Mouse (Mus musculus): ENCODE results near the gene Amot.

Amot gene

GRCm38 (mm10) chrX:145504717-145505415, at the start of gene Amot:
Amot (minus strand) TSS chrX:145505181.
- DNase-seq = peak; percentile 74

DNA sequence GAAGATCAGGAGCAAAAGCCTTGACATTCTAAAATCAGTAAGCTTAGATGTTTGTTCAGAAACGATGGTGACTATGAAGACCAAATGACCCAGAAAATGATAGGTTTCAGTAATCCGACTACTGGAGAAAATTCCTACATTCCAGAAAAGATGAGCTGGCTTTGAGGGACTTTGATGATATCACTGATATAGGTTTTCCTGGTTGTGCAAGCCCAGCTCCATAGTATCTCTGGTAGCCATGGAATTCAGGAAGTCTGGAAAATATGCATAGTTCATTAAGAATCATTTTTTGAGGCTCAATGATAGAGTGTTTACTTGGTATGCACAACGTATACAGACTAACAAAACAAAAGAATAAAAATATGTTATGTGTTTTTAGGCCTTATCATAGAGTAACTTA, 40.1 kb upstream of the Amot start:
- no peak for DNase-seq

DNA sequence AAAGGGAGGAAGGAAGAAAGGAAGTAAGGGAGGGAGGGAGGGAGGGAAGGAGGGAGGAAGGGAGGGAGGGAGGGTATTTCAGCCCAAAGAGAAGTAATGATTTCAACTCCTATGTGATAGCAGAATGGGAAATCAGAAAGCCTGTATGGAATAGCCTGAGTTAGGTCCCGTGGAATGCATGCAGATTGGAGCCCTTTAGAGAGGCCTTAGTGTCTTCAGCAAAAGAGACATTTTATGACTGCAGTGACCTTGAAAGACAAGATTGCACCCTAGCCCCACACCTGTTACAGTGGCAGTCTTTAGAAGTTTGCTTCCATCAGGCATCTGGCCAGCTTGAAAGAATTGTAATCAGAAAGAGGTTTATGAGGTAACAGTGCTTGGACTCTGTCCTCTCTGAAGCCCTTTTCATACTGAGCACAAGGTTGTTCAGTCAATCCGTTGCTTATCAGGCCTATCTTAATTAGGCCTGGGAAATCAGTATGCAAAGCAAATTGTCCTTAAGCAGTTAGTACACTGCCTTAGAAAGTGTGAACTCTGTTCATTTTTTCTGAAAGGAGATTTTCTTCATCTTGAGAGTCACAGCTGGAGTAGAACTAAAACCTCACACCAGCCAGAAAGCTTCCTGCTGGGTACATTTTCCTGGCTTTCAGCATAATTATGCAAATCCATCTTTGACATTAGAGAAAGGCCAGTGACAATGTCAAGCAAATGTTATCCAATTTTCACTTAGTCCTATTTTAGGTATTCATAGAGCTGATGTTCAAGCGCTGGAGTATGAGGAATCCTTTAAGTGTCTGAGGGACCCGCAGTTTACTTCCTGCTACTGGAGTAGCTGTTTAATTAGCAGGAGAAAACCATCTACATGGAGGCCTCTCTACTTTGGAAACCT, 38.9 kb upstream of the Amot start:
- no peak for DNase-seq

DNA sequence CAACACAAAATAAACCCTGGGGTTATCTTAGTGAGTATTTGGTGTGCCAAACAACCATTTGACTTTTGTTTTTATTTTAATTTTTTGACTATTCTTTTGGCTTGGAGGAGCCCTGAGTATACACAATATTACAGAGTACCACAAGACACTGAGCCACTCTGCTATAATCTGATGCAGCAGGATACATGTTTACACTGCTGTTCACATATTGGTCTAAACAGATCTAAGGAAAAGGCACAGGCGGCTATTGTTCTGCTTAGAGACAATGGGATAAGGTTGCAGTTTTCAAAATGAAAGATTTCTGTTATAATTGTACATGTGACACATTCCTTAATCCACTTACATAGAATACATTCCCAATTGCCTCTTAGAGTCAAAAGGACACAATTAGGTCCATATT, 36.1 kb upstream of the Amot start:
- no peak for DNase-seq

DNA sequence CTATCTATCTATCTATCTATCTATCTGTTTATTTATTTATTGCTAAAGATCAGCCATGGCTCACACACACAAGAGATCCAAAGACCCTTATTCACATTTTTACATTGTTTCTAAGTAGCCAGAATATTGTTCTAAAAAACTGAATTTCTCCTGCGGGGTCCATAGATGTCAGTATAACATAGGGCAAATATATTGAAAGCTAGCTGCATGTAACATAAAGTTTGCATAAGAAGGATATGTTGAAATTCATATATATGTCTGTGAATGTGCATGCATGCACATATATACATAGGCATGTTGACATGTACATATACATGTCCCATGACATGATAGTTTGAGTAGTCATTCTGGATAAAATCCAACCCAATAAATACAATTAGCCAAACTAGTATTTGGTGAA, 35.3 kb upstream of the Amot start:
- DNase-seq = no peak

GRCm38 (mm10) chrX:145529602-145530001, 24.6 kb upstream of the Amot start:
- no peak for DNase-seq

DNA sequence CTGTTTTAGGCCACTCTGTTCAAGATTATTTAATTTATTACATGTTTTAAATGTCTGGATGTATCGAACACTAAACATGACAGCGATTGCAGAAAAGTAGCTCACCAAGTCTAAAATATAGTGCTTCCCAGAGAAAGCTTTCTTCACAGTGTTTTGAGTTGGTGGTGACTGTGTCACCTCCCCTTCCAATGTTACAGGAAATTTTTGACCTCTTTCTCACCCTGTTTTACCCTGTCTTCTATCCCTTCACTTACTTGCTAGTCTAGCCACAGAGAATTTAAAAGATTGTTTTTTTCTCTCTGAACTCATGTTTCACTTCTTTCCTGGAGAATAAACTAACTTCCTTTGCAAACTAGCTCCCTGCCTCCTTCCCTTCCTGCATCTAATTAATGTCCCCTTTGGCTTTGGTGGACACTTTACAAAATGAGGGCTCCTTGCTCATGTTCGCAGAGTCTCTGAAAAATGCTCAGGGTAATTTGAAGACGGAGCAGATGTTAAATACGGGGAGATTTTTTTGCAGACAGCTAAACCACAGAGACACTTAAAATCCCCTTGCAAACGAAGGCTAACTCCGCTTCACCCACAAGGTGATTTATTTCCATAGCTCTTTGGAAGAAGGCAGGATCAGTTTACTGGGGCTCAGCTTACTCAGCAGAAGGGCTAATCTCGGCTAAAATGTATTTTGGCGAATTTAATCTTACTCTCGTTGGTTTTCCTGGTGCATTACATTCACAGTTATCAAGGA, 11.5 kb upstream of the Amot start:
- DNase-seq = no peak

DNA sequence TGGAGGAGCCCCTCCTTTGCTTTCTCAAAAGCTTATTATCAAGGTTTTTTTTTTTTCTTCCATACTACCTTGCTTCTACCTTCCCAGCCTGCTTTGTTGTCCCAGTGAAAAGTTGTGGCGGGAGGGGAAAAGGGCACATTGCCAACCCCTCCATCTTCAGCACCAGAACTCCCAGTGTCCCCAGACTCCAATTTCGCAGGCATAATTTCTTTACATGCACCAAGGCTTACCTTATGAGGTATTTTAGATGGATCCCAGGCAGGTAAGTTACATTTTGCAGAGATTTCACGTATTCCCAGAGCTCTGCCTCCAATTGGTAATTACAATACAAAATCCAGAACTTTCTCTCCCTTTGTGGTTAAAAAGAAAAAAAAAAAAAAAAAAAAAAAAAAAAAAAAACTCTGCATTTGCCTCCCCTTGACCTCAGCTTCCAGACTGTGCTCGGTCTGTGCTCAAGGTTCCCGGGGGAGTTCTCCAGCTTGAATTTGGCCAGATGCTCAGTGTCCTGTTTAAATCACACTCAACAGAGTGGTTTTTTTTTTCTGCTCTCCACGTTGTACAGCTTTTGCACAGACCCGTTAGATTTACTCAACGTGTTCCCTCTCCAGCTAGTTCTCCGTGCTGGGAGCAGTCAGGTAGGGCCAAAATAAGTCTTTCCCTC, 10.6 kb upstream of the Amot start:
- DNase-seq = no peak

DNA sequence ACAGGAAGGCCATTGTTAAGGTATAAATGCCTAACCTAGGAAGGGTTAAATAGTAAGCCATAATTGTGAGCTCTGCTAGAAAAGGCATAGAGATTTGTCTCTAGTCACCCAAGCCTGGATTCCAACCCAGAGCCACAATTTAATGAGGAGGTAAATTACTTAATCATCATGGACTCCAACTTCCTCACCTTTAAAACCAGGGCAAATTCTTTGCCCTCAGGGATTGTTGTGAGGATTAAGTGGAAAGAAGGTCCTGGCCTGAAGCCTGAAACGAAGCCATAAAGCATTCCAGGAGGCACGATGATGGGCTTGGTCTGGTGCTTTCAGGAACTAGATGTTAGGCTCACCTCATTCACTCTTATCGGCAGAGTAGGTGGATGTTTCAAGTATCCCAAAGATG, 5.7 kb upstream of the Amot start:
- no peak for DNase-seq

DNA sequence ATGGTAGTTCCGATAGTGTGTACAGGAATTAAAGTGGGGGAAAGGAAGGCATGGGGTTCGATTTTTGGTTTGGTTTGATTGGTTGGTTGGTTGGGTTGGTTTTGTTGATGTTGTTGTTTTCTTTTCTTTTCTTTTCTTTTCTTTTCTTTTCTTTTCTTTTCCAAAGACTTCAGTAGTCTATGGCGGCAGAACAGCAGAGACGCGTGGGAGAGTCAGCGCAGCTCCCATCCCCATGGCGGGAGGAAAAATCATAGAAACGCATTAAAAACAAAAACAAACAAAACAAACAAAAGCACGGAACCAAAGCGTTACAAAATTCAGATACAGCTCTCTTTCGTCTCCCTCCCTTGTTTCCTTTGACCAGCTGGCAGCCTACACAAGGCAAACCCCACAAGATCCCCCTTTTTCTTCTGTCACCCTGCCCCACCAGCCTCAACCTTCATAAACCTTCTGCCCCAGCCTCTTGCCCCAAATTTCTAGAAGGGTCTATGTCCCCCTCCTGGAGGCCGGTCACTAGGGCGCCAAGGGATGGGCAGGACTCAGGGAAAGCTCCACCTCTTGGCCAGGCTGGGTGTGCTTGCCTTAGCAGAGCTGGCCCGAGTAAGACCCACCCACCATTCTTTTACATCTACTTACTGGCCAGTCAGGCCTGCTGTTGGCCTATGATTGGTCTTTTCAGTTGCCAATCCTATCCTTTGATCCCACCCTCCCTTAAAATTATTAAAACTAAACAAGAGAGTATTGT, 648 bp upstream of the Amot start:
- DNase-seq = peak; percentile 64

DNA sequence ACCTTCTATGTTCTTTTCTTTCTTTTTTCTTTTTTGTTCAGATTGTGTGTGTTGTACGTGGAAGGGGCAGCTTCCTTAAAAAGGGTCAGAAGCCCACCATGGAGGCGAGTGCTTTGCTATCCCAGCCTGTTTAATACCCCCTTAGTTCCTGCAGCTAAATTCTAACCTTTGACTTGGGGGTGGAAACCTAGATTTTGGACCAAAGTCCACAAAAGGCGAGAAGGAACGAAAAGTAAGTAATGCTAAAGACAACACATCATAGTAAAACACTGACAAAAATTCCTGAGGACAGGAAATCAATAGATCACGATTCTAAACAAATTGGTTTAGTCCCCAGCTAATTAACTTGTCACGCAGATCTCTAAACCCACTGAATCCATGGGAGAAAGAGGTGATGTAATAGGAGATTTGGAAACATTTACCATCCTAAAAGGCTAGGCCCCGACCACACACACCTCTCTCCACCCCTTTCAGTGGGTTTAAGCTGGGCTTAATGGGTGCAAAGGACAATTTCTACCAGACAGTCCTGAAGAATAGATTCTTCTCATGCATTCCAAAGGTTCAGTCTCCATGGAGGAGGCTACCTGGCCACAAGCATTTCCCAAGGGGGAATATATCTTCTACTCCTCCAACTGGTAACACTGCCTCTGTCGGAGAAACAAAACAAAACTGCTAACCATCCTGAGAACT, 3.2 kb downstream of the Amot start:
- no peak for DNase-seq

DNA sequence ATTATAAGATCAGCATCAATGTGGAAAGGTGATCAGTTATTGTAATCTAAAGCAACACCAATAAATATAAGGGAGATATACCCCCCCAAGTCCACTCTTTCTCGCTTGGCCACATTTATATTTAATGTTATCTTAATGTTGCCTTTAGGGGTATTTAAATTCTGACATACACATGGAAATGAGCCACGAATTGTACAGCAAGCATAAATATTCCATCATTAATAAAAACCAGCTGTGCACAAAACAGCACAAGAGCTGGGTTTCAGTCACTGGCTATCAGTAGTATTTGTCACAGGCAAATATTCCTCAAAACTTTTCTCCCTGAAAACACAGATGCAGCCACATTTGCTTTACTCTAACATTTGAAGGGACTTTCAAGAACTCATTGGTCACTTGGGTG, 5.9 kb downstream of the Amot start:
- DNase-seq = no peak

DNA sequence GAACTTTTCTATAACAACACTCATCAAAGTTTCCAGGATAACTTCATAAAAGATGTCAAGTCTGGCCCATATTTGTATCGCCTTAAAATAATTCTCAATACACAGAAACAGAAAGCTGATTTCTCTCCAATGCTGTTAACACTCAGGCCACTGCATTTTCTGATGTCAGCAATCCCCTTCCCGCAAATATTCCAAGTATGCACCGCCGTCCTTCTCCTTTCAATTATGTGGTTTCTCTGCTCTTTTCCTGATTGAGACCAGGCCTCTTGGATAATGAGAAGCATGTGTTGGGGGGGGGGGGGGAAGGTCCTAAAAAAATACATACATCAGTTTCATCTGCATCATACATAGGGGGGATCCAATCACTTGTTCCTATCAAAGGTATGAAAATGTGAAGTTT, 6.3 kb downstream of the Amot start:
- DNase-seq = no peak

GRCm38 (mm10) chrX:145497486-145497885, 7.5 kb downstream of the Amot start:
- no peak for DNase-seq

GRCm38 (mm10) chrX:145495381-145495780, 9.6 kb downstream of the Amot start:
- no peak for DNase-seq

DNA sequence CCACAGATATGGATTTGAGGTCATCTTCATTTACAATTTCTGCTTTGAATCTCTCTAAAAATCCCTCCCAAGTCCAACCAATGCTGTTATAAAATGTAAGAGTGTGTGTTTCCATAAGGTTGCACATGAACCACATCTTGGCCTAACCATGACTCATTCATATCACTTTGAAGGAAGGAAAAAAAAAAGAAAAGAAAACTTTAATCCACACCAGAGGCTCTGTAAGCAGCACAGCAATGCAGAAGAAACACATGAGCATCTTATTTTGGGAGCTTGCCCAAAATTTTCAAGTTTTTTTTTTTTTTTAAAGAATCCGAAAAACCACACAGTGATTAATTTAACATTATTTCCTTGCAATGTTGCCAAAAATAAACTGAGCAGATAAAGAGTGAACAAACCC, 14.2 kb downstream of the Amot start:
- no peak for DNase-seq

DNA sequence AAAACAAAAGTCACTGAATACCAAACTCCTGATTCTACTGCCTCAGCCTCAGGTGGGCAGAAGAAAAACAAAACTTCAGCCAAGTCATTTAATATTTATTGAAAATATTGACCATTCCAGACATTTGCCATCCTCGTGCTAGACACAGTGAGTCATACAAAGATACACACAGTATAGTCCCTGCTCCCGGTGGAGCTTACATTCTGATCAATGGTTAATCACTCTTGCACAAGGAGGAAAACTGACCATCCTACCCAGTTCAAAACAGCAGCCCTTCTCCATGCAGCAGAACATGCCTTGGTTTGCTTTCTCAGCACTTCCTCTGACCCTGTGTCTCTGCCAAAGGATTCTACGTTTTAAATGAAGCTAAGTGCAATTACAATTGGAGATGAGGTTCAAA, 14.6 kb downstream of the Amot start:
- no peak for DNase-seq

- DNase-seq = no peak
Observed at GRCm38 (mm10) chrX:145489950-145490349, 15.0 kb downstream of the Amot start.

DNA sequence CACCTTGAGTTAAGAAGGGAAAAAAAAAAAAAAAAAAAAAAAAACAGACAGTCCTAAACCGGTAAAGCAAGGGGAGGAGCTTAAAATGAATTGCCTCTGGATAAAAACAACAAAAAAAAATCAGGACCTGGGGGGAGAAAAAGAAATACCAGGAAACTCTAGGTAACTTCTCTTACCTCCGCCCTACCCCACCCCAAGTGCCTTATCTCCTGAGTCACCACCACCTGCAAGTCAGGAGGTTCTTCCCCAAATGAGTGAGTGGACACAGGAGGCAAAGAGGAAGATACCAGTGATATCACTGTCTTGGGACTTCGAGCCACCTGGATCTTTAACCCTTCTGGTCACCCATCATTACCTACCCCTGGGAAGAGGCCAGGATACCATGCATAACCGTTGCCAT, 19.5 kb downstream of the Amot start:
- DNase-seq = no peak

GRCm38 (mm10) chrX:145483486-145484055, 21.4 kb downstream of the Amot start:
- DNase-seq = peak; percentile 32

DNA sequence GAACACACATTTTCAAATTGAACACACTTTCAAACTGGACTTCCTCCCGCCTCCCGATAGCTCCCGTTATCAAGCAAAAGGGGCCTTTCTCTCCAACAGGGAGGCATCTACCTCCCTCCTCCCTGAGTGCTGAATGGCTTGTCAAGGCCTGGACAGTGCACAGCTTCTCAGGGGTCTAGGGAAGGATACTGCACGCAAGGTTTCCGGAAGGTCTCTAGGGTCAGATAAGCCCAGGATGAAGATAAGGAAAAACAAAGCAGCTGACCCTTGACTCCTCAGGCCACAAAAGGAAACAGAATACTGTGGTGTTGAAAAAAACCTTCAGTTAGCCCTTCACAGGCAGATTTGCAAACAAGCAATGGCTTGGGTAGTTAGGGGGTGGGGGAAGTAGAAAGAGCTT, 22.6 kb downstream of the Amot start:
- DNase-seq = no peak

All from cerebellum, adult 9-10 months (tissue).